Mouse (Mus musculus): ENCODE results near the gene Rad9b. TPM values are rescaled to one million over a fixed set of nuclear protein-coding genes. Genes with fewer than 3 reads are reported as not detected.
A peak's percentile ranks its signal among the peaks of the same experiment; 100 is the strongest.

Gene Rad9b
- polyA plus RNA-seq, 1 experiment from 2014 or later: 10.2 TPM

GRCm38 (mm10) chr5:122285029-122285766 lies 68.8 kb downstream of the Rad9b start:
- Histone ChIP-seq H3K9ac (ENCODE audit: low read length) (peak overlapping the region; percentile 90), H3K9me3 (ENCODE audit: control insufficient read depth, low read length) (no peaks in the 10 kb centered on the region), H3K27ac (ENCODE audit: low read length) (peak overlapping the region; percentile 52; the same call in 1 of the 2 replicates), H3K27me3 (ENCODE audit: control insufficient read depth, insufficient read depth, low read depth, low read length) (no peaks in the 10 kb centered on the region), H3K36me3 (ENCODE audit: control insufficient read depth, insufficient read depth, low read length) (0 out of 2 replicates have a peak, but pooled peaks cover 3% of the 10 kb centered on the region), H3K4me3 (ENCODE audit: low read length) (peak overlapping the region; percentile 94), H3K4me2 (ENCODE audit: low read depth, low read length) (peak overlapping the region; percentile 98), H3K4me1 (replicated peaks; ENCODE audit: control insufficient read depth, insufficient read depth, low read length) (peaks cover 27% of the 10 kb centered on the region)
- peak; percentile 26; the same call in 1 of the 2 replicates for ATAC-seq (ENCODE audit: low read depth)
- under 1% methylated on average over 34 of the region's 34 CpGs for WGBS

DNA sequence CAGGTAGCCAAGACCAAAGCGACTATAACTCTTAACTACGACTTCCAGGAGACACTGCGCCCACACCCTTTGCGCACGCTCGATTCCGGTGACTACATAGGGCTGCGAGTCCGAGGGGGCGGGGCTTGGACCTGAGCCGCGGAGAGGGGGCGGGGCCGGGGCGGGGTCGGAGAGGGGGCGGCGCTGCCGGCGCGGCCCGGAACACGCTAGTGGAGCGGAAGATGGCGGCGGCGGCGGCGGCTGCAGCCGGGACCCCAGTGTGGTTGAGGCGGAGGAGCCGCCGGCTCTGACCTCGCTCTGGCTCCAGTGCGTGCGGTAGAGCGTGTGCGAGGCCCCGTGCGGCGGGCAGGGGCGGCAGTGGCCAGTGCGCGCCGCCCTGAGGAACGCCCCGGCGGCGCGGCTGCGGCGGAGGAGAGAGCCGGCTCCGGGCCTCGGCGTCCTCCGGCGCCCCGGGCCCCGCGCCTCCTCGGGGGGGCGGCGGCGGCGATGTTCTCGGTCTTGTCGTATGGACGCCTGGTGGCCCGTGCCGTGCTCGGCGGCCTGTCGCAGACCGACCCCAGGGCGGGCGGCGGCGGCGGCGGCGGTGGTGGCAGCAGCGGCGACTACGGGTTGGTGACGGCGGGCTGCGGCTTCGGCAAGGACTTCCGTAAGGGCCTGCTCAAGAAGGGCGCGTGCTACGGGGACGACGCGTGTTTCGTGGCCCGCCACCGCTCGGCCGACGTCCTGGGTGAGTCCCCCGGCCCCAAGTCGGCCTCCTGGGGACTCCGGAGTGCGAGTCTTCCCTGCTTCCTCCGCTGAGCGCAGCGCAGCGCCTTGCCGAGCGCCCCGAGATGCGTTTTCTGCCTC lies 69.6 kb downstream of the Rad9b start, which contains the start of gene Pptc7:
Gene Pptc7 (plus strand): TSS at position 183 of the 846 bp plus-strand sequence.
- WGBS: under 1% methylated on average over 56 of the region's 114 CpGs
- peak within 1 kb of the TSS; percentile 94 for H3K4me3 ChIP-seq (ENCODE audit: low read length)
- peak within 1 kb of the TSS; percentile 90 for H3K9ac ChIP-seq (ENCODE audit: low read length)
- peaks cover 34% of the 10 kb centered on the region for H3K4me1 ChIP-seq (replicated peaks; ENCODE audit: control insufficient read depth, insufficient read depth, low read length)
- peak within 1 kb of the TSS; percentile 52 for H3K27ac ChIP-seq (ENCODE audit: low read length)
- peak; percentile 91 for ATAC-seq (ENCODE audit: low read depth)
- H3K4me2 ChIP-seq (ENCODE audit: low read depth, low read length): peak within 1 kb of the TSS; percentile 98
- H3K9me3 ChIP-seq (ENCODE audit: control insufficient read depth, low read length): no peaks in the 10 kb centered on the region
- H3K27me3 ChIP-seq (ENCODE audit: control insufficient read depth, insufficient read depth, low read depth, low read length): no peaks in the 10 kb centered on the region
- H3K36me3 ChIP-seq (ENCODE audit: control insufficient read depth, insufficient read depth, low read length): 0 out of 2 replicates have a peak, but pooled peaks cover 3% of the 10 kb centered on the region

DNA sequence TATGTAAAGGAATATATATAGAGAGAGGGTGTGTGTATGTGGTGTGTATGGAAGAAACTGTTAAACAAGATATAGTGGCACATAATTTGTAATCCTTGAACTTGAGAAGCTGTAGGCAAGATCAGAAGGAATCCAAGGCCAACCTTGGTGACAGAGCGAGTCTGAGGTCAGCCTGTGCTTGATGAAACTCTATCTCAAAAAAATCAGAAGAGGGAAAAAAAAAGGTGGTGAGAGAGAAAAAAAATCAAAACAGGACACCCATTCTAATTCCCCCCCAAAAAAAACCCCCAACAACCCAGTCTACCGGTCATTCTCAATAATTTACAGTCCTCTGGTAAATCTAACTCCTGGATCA lies 70.2 kb downstream of the Rad9b start:
- ATAC-seq (ENCODE audit: low read depth): no peak
- WGBS: 14% methylated on average over 2 of the region's 2 CpGs

GRCm38 (mm10) chr5:122280827-122281462 lies 73.1 kb downstream of the Rad9b start:
- peak overlapping the region; percentile 47 for H3K4me2 ChIP-seq (ENCODE audit: low read depth, low read length)
- no peak for ATAC-seq (ENCODE audit: low read depth)
- H3K27ac ChIP-seq (ENCODE audit: low read length): peak overlapping the region; percentile 89
- H3K4me3 ChIP-seq (ENCODE audit: low read length): peak overlapping the region; percentile 16
- 14% methylated on average over 19 of the region's 19 CpGs for WGBS
- no peaks in the 10 kb centered on the region for H3K9me3 ChIP-seq (ENCODE audit: control insufficient read depth, low read length)
- H3K4me1 ChIP-seq (replicated peaks; ENCODE audit: control insufficient read depth, insufficient read depth, low read length): peaks cover 30% of the 10 kb centered on the region
- no peaks in the 10 kb centered on the region for H3K27me3 ChIP-seq (ENCODE audit: control insufficient read depth, insufficient read depth, low read depth, low read length)
- no peaks in the 10 kb centered on the region for H3K36me3 ChIP-seq (ENCODE audit: control insufficient read depth, insufficient read depth, low read length)
- 0 out of 2 replicates have a peak overlapping the region, but pooled peaks have one; percentile 21 for H3K9ac ChIP-seq (ENCODE audit: low read length)

More for the DNA sequence above, 70.2 kb downstream of the Rad9b start:
- Histone ChIP-seq H3K27ac (ENCODE audit: low read length) (no peak overlapping the region), H3K4me1 (replicated peaks; ENCODE audit: control insufficient read depth, insufficient read depth, low read length) (peaks cover 34% of the 10 kb centered on the region), H3K9me3 (ENCODE audit: control insufficient read depth, low read length) (no peaks in the 10 kb centered on the region), H3K4me3 (ENCODE audit: low read length) (peak overlapping the region; percentile 94), H3K36me3 (ENCODE audit: control insufficient read depth, insufficient read depth, low read length) (no peaks in the 10 kb centered on the region), H3K4me2 (ENCODE audit: low read depth, low read length) (peak overlapping the region; percentile 42), H3K27me3 (ENCODE audit: control insufficient read depth, insufficient read depth, low read depth, low read length) (no peaks in the 10 kb centered on the region), H3K9ac (ENCODE audit: low read length) (no peak overlapping the region)

DNA sequence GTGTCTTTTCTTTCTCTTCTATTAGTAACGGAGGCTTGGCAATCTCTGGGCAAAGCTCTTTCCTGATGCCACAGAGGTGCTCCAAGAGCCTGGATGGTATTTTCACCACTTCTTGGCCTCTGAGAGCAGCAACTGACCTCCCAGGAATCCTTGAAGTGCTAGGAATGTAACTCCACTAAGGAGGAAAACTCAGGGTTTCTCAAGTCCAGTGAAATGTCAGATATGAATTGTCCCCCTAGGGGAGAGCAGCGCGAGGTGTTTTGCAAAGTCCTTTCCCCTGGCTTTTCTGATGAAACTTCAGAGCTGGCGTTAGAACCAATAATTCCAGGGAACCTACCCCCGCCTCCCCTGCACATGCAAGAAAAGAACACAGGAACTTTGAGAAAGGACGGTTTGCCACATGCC lies 73.6 kb downstream of the Rad9b start:
- Histone ChIP-seq H3K27ac (ENCODE audit: low read length) (peak overlapping the region; percentile 89), H3K4me3 (ENCODE audit: low read length) (peak overlapping the region; percentile 16), H3K27me3 (ENCODE audit: control insufficient read depth, insufficient read depth, low read depth, low read length) (no peaks in the 10 kb centered on the region), H3K36me3 (ENCODE audit: control insufficient read depth, insufficient read depth, low read length) (no peaks in the 10 kb centered on the region), H3K4me1 (replicated peaks; ENCODE audit: control insufficient read depth, insufficient read depth, low read length) (peaks cover 25% of the 10 kb centered on the region), H3K9me3 (ENCODE audit: control insufficient read depth, low read length) (no peaks in the 10 kb centered on the region), H3K9ac (ENCODE audit: low read length) (0 out of 2 replicates have a peak overlapping the region, but pooled peaks have one; percentile 21), H3K4me2 (ENCODE audit: low read depth, low read length) (peak overlapping the region; percentile 47)
- 18% methylated on average over 6 of the region's 6 CpGs for whole genome bisulfite sequencing
- ATAC-seq (ENCODE audit: low read depth): 0 out of 2 replicates have a peak, but pooled peaks have one; percentile 18

GRCm38 (mm10) chr5:122279799-122280421 lies 74.1 kb downstream of the Rad9b start:
- 55% methylated on average over 12 of the region's 12 CpGs for WGBS
- Histone ChIP-seq H3K9ac (ENCODE audit: low read length) (no peak overlapping the region), H3K4me3 (ENCODE audit: low read length) (no peak overlapping the region), H3K36me3 (ENCODE audit: control insufficient read depth, insufficient read depth, low read length) (no peaks in the 10 kb centered on the region), H3K4me1 (replicated peaks; ENCODE audit: control insufficient read depth, insufficient read depth, low read length) (peaks cover 21% of the 10 kb centered on the region), H3K9me3 (ENCODE audit: control insufficient read depth, low read length) (no peaks in the 10 kb centered on the region), H3K27me3 (ENCODE audit: control insufficient read depth, insufficient read depth, low read depth, low read length) (no peaks in the 10 kb centered on the region), H3K27ac (ENCODE audit: low read length) (peak overlapping the region; percentile 89), H3K4me2 (ENCODE audit: low read depth, low read length) (peak overlapping the region; percentile 47; the same call in 1 of the 2 replicates)
- ATAC-seq (ENCODE audit: low read depth): no peak

DNA sequence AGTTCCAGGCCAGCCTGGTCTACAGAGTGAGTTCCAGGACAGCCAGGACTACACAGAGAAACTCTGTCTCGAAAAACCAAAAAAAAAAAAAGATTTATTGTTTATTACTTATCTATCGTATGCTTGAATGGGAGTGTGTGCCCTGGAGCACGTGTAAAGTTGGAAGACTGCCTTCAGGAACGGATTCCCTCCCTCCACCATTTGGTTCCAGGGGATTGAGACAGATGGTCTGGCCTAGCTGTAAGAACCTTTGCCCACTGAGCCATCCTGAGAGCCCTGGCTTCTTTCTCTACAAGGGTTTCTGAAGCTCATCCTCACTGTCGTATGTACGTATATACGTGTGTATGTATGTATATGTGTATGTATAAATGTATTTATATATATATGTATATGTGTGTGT lies 75.1 kb downstream of the Rad9b start:
- WGBS: 74% methylated on average over 7 of the region's 7 CpGs
- no peak overlapping the region for H3K4me2 ChIP-seq (ENCODE audit: low read depth, low read length)
- ATAC-seq (ENCODE audit: low read depth): no peak

DNA sequence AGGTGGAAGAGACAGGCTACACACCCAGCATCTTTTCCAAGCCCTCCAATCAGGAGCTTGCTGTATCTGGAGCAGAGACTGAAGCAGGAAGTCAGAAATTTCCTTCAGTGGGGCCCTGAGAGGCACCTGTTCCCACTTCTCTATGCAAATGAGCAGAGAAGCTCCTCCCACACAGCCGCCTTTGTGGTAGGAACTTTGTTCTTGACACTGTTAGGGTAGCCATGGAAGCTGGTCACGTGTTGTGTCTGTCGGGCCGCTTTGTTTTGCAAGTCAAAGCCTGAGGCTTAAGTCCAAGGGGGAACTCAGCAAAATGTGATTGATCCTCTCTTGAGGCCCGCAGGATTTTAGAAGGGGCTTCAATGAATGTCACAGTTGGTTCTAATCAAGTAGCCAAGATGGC lies 79.2 kb downstream of the Rad9b start:
- H3K27me3 ChIP-seq (ENCODE audit: control insufficient read depth, insufficient read depth, low read depth, low read length): no peaks in the 10 kb centered on the region
- no peak overlapping the region for H3K9ac ChIP-seq (ENCODE audit: low read length)
- H3K4me3 ChIP-seq (ENCODE audit: low read length): no peak overlapping the region
- H3K36me3 ChIP-seq (ENCODE audit: control insufficient read depth, insufficient read depth, low read length): no peaks in the 10 kb centered on the region
- H3K4me1 ChIP-seq (replicated peaks; ENCODE audit: control insufficient read depth, insufficient read depth, low read length): peaks cover 3% of the 10 kb centered on the region
- 35% methylated on average over 5 of the region's 5 CpGs for WGBS
- H3K4me2 ChIP-seq (ENCODE audit: low read depth, low read length): no peak overlapping the region
- ATAC-seq (ENCODE audit: low read depth): peak; percentile 43; the same call in 1 of the 2 replicates
- H3K27ac ChIP-seq (ENCODE audit: low read length): no peak overlapping the region
- H3K9me3 ChIP-seq (ENCODE audit: control insufficient read depth, low read length): no peaks in the 10 kb centered on the region

More for the DNA sequence above, 75.1 kb downstream of the Rad9b start:
- Histone ChIP-seq H3K27ac (ENCODE audit: low read length) (no peak overlapping the region), H3K4me3 (ENCODE audit: low read length) (no peak overlapping the region), H3K9me3 (ENCODE audit: control insufficient read depth, low read length) (no peaks in the 10 kb centered on the region), H3K36me3 (ENCODE audit: control insufficient read depth, insufficient read depth, low read length) (no peaks in the 10 kb centered on the region), H3K4me1 (replicated peaks; ENCODE audit: control insufficient read depth, insufficient read depth, low read length) (peaks cover 21% of the 10 kb centered on the region), H3K27me3 (ENCODE audit: control insufficient read depth, insufficient read depth, low read depth, low read length) (no peaks in the 10 kb centered on the region), H3K9ac (ENCODE audit: low read length) (no peak overlapping the region)
